Mouse (Mus musculus): ENCODE data around the gene Cnnm4. TPM values are rescaled to one million over a fixed set of nuclear protein-coding genes. Genes with fewer than 3 reads are reported as not detected.

Cnnm4 gene
- polyA plus RNA-seq, 1 experiment from 2014 or later: 10.4 TPM

DNA sequence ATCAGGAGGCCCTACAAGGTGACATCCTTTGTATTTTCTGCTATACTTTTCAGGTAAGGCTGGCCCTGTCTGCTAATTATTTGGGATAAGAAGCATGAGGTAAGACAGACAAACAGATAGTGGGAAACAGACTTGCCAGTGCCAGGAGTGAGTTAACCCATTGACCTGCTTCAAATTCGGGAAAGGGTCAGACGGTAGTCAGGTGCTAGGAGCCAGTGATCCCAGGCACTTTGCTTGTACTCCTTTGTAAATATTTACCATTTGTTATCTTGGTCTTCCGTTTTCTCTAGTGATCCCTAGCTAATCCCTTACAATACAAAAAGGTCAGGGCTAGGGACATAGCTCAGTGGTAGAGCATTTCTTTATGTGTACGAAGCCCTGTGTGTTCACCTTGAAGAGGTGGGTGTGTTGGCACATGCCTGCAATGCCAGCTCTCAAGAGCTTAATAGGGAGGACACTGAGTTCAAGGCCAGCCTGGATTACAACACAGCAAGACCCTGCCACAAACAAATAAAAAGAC lies 5.7 kb upstream of the Cnnm4 start:
- 81% methylated on average over 4 of the region's 4 CpGs for WGBS
- no peak for ATAC-seq (ENCODE audit: low FRiP score)
- DNase-seq (ENCODE audit: low spot score): no peak
- no peak overlapping the region for H3K4me2 ChIP-seq (replicated peaks; ENCODE audit: low read depth, low read length)
- no peak overlapping the region for H3K27ac ChIP-seq (ENCODE audit: low read depth, low read length)
- H3K36me3 ChIP-seq (ENCODE audit: control insufficient read depth, insufficient read depth, low read length): no peaks in the 10 kb centered on the region
- no peaks in the 10 kb centered on the region for H3K27me3 ChIP-seq (ENCODE audit: control insufficient read depth, insufficient read depth, low read length)
- H3K9me3 ChIP-seq (ENCODE audit: control insufficient read depth, low read length): no peaks in the 10 kb centered on the region
- no peak overlapping the region for H3K9ac ChIP-seq (ENCODE audit: low read depth, low read length)
- no peaks in the 10 kb centered on the region for H3K4me1 ChIP-seq (replicated peaks; ENCODE audit: control insufficient read depth, insufficient read depth, low read length)
- no peak overlapping the region for H3K4me3 ChIP-seq (ENCODE audit: low read depth, low read length)

DNA sequence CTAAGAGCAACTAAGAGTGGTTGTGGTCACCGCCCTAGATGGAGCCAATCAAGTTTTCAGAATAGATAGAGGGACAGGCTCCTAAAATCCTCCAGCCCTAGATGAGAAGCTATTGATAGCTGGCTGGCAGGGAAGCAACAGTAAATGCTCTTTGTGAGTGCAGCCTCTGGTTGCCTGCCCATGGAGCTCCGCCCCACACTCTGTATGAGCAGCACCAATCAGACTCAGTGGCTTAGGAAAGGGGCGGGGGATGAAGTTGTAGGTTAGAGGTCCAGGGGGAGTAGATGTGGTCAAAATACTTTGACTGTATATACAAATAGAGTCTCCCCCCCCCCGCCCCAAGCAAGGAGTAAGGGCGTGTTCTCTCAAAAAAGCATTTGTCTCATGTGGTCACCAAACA lies 4.0 kb upstream of the Cnnm4 start:
- peaks cover 5% of the 10 kb centered on the region; the same call in 1 of the 2 replicates for H3K4me1 ChIP-seq (replicated peaks; ENCODE audit: control insufficient read depth, insufficient read depth, low read length)
- H3K4me3 ChIP-seq (ENCODE audit: low read depth, low read length): no peak overlapping the region
- H3K9me3 ChIP-seq (ENCODE audit: control insufficient read depth, low read length): no peaks in the 10 kb centered on the region
- H3K27ac ChIP-seq (ENCODE audit: low read depth, low read length): no peak overlapping the region
- 58% methylated on average over 5 of the region's 5 CpGs for WGBS
- no peak overlapping the region for H3K9ac ChIP-seq (ENCODE audit: low read depth, low read length)
- DNase-seq (ENCODE audit: low spot score): no peak
- H3K36me3 ChIP-seq (ENCODE audit: control insufficient read depth, insufficient read depth, low read length): no peaks in the 10 kb centered on the region
- no peak overlapping the region for H3K4me2 ChIP-seq (replicated peaks; ENCODE audit: low read depth, low read length)
- ATAC-seq (ENCODE audit: low FRiP score): no peak
- H3K27me3 ChIP-seq (ENCODE audit: control insufficient read depth, insufficient read depth, low read length): no peaks in the 10 kb centered on the region

DNA sequence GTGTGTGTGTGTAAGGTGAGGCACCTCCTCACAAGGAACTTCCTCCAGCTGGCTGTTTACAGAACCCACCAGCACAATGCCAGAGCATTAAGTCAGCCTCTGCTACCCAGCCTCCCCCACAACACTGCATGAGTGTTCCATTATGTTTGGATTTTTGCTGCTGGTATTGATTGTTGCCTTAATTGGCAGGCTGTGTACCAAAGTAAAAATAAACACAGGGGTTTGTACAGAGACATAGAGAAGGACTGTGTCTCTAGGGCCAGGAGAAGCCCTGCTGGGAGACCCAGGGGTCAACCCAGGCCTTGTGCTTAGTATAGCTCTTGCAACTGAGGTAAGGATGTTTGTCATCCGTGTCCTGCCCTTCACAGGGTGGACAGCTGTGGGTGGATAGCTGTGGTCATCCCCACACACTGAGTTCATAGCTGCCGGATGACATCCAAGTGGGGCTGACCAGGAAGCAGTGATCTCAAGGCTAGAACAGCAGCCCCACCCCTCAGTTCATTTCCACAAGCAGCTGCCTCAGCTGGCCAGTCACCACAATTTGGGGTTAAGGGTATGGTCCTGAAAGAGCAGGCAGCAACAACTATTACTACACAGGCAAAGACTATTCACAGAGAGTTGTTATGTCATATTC lies 1.5 kb upstream of the Cnnm4 start:
- WGBS: 36% methylated on average over 2 of the region's 2 CpGs
- no peak overlapping the region for H3K4me2 ChIP-seq (replicated peaks; ENCODE audit: low read depth, low read length)
- H3K4me1 ChIP-seq (replicated peaks; ENCODE audit: control insufficient read depth, insufficient read depth, low read length): peaks cover 6% of the 10 kb centered on the region; the same call in 1 of the 2 replicates
- no peaks in the 10 kb centered on the region for H3K36me3 ChIP-seq (ENCODE audit: control insufficient read depth, insufficient read depth, low read length)
- H3K9me3 ChIP-seq (ENCODE audit: control insufficient read depth, low read length): no peaks in the 10 kb centered on the region
- no peak for DNase-seq (ENCODE audit: low spot score)
- no peak overlapping the region for H3K4me3 ChIP-seq (ENCODE audit: low read depth, low read length)
- H3K27me3 ChIP-seq (ENCODE audit: control insufficient read depth, insufficient read depth, low read length): no peaks in the 10 kb centered on the region
- H3K9ac ChIP-seq (ENCODE audit: low read depth, low read length): no peak overlapping the region
- no peak for ATAC-seq (ENCODE audit: low FRiP score)
- no peak overlapping the region for H3K27ac ChIP-seq (ENCODE audit: low read depth, low read length)

DNA sequence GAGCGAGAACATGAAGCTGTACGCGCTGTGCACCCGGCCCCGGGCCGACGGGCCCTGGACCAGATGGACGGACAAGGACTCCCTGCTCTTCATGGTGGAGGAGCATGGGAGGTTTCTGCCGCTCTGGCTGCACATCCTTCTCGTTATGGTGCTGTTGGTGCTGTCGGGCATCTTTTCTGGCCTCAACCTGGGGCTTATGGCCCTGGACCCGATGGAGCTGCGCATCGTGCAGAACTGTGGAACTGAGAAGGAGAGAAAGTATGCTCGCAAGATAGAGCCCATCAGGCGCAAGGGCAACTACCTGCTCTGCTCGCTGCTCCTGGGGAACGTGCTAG lies 653 bp downstream of the Cnnm4 start:
- Histone ChIP-seq H3K4me1 (replicated peaks; ENCODE audit: control insufficient read depth, insufficient read depth, low read length) (peaks cover 6% of the 10 kb centered on the region; the same call in 1 of the 2 replicates), H3K27me3 (ENCODE audit: control insufficient read depth, insufficient read depth, low read length) (no peaks in the 10 kb centered on the region), H3K36me3 (ENCODE audit: control insufficient read depth, insufficient read depth, low read length) (no peaks in the 10 kb centered on the region), H3K27ac (ENCODE audit: low read depth, low read length) (no peak overlapping the region), H3K4me2 (replicated peaks; ENCODE audit: low read depth, low read length) (peak overlapping the region; percentile 84), H3K4me3 (ENCODE audit: low read depth, low read length) (peak overlapping the region; percentile 61), H3K9me3 (ENCODE audit: control insufficient read depth, low read length) (no peaks in the 10 kb centered on the region), H3K9ac (ENCODE audit: low read depth, low read length) (peak overlapping the region; percentile 76)
- ATAC-seq (ENCODE audit: low FRiP score) (no peak), DNase-seq (ENCODE audit: low spot score) (no peak)
- 14% methylated on average over 18 of the region's 18 CpGs for WGBS

DNA sequence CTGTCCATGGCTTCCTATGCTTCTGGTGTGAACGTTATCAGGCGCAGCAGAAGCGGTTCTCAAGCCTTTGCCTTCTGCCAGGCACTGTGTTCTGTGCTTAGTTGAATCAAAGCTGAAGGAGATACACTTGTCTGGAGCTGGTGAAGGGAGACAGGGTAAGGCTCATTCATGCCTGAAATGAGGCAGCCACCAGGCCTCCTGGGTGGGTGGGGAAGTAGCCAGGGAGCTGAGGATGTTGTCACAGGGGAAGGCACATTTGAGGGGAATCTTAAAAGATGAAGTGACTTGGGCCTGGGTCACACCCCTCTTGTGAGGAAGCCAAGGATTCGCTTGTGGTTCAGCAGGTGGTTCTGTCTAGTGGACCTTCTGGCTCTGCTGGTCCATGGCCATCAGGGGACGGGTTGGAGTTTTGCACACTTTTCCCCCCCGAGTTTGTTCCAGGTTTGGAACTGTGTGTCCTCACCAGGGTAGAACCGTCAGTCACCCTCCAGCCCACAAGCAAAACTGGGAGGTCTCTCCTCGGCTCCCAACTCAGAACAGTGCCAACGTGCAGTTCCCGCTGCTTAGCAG lies 1.9 kb downstream of the Cnnm4 start:
- no peaks in the 10 kb centered on the region for H3K9me3 ChIP-seq (ENCODE audit: control insufficient read depth, low read length)
- H3K9ac ChIP-seq (ENCODE audit: low read depth, low read length): no peak overlapping the region
- no peaks in the 10 kb centered on the region for H3K36me3 ChIP-seq (ENCODE audit: control insufficient read depth, insufficient read depth, low read length)
- 83% methylated on average over 10 of the region's 10 CpGs for WGBS
- peaks cover 6% of the 10 kb centered on the region; the same call in 1 of the 2 replicates for H3K4me1 ChIP-seq (replicated peaks; ENCODE audit: control insufficient read depth, insufficient read depth, low read length)
- H3K27ac ChIP-seq (ENCODE audit: low read depth, low read length): no peak overlapping the region
- DNase-seq (ENCODE audit: low spot score) (no peak), ATAC-seq (ENCODE audit: low FRiP score) (no peak)
- H3K27me3 ChIP-seq (ENCODE audit: control insufficient read depth, insufficient read depth, low read length): no peaks in the 10 kb centered on the region
- H3K4me3 ChIP-seq (ENCODE audit: low read depth, low read length): no peak overlapping the region
- peak overlapping the region; percentile 17; the same call in 1 of the 2 replicates for H3K4me2 ChIP-seq (replicated peaks; ENCODE audit: low read depth, low read length)

DNA sequence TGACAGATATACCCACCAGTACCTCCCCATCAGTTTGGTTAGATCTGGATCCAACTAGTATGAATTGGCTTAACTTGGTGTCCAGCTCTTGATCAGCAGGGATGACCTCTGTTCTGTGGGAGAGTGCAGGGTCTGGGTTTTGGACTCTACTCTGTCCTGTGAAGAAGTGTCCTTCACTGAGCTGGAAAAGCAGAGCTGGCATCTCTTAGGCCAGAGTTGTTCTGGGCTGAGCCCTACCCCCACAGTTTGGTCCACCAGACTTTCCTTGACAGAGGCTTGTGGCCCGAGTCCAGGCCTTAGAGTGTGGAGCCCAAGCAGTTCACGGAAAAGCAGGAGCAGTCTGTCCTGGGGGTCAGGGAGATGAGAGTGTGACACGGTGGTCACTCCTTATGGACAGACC lies 3.2 kb downstream of the Cnnm4 start:
- WGBS: 54% methylated on average over 3 of the region's 3 CpGs
- Histone ChIP-seq H3K9me3 (ENCODE audit: control insufficient read depth, low read length) (no peaks in the 10 kb centered on the region), H3K36me3 (ENCODE audit: control insufficient read depth, insufficient read depth, low read length) (no peaks in the 10 kb centered on the region), H3K27me3 (ENCODE audit: control insufficient read depth, insufficient read depth, low read length) (no peaks in the 10 kb centered on the region), H3K4me3 (ENCODE audit: low read depth, low read length) (no peak overlapping the region), H3K27ac (ENCODE audit: low read depth, low read length) (no peak overlapping the region), H3K4me2 (replicated peaks; ENCODE audit: low read depth, low read length) (no peak overlapping the region), H3K4me1 (replicated peaks; ENCODE audit: control insufficient read depth, insufficient read depth, low read length) (peaks cover 6% of the 10 kb centered on the region; the same call in 1 of the 2 replicates), H3K9ac (ENCODE audit: low read depth, low read length) (no peak overlapping the region)
- ATAC-seq (ENCODE audit: low FRiP score): no peak
- no peak for DNase-seq (ENCODE audit: low spot score)

DNA sequence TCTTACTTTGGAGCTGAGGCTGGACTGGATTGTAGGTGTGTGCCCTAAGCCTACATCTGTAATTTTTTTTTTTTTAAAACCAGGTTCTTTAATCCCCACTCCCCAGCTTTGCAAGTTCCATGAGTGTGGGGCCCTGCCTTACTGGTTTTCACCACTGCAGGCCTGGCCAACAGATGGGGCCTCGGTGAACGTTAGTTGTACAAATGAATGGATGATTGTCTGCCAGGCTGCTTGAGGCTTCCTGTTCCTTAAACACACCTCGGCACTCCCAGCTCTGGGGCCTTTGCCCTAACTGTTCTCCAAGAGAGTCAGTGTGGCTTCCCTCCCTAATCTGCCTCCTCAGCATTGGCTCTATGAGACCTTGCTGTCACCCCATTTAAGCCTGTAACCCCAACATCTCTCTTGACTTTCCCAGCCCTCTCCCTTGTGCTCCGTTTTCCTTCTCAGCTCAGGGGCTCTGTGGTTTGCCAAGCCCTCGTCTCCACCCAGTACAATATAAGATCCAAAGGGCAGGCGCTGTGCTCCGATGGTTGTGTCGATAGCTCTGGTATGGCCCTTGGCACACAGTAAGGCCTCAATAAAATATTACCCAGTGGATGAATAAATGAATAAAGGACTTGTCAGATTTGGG lies 4.2 kb downstream of the Cnnm4 start:
- no peak for ATAC-seq (ENCODE audit: low FRiP score)
- H3K4me2 ChIP-seq (replicated peaks; ENCODE audit: low read depth, low read length): 0 out of 2 replicates have a peak overlapping the region, but pooled peaks have one; percentile 1
- no peak overlapping the region for H3K4me3 ChIP-seq (ENCODE audit: low read depth, low read length)
- peaks cover 6% of the 10 kb centered on the region; the same call in 1 of the 2 replicates for H3K4me1 ChIP-seq (replicated peaks; ENCODE audit: control insufficient read depth, insufficient read depth, low read length)
- H3K36me3 ChIP-seq (ENCODE audit: control insufficient read depth, insufficient read depth, low read length): no peaks in the 10 kb centered on the region
- 0 out of 2 replicates have a peak overlapping the region, but pooled peaks have one; percentile 18 for H3K27ac ChIP-seq (ENCODE audit: low read depth, low read length)
- no peaks in the 10 kb centered on the region for H3K27me3 ChIP-seq (ENCODE audit: control insufficient read depth, insufficient read depth, low read length)
- no peak for DNase-seq (ENCODE audit: low spot score)
- peak overlapping the region; percentile 8; the same call in 1 of the 2 replicates for H3K9ac ChIP-seq (ENCODE audit: low read depth, low read length)
- 58% methylated on average over 8 of the region's 8 CpGs for WGBS
- no peaks in the 10 kb centered on the region for H3K9me3 ChIP-seq (ENCODE audit: control insufficient read depth, low read length)

DNA sequence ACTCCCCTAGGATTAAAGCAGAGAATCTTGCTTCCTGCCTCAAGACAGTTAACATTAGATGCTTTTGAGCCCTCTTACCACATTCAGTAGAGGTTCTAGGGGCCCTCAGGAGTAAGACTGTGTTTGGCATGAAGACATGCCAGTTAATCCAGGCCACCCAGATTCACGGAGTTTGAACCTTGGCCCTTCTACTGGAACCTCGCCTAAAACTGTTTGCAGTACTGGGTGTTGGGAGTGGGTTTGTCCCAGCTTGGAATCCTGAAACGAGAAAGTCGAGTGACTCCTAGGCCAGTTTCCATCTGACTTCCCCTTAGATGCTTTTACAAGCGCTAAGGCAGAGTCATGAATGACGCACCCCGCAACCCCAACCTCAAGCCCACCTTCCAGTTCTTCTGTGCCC lies 5.0 kb downstream of the Cnnm4 start:
- Histone ChIP-seq H3K27me3 (ENCODE audit: control insufficient read depth, insufficient read depth, low read length) (no peaks in the 10 kb centered on the region), H3K36me3 (ENCODE audit: control insufficient read depth, insufficient read depth, low read length) (no peaks in the 10 kb centered on the region), H3K4me3 (ENCODE audit: low read depth, low read length) (no peak overlapping the region), H3K27ac (ENCODE audit: low read depth, low read length) (no peak overlapping the region), H3K9ac (ENCODE audit: low read depth, low read length) (no peak overlapping the region), H3K9me3 (ENCODE audit: control insufficient read depth, low read length) (no peaks in the 10 kb centered on the region), H3K4me2 (replicated peaks; ENCODE audit: low read depth, low read length) (no peak overlapping the region), H3K4me1 (replicated peaks; ENCODE audit: control insufficient read depth, insufficient read depth, low read length) (peaks cover 6% of the 10 kb centered on the region; the same call in 1 of the 2 replicates)
- ATAC-seq (ENCODE audit: low FRiP score): no peak
- DNase-seq (ENCODE audit: low spot score): no peak
- WGBS: 89% methylated on average over 7 of the region's 7 CpGs
